Mouse (Mus musculus) macrophage (primary cell): ENCODE results near the gene Pkd1l1. TPM values are rescaled to one million over a fixed set of nuclear protein-coding genes. Genes with fewer than 3 reads are reported as not detected.

ENCODE experiments used
- H3K27ac ChIP-seq: fragments of 350-480 bp; formaldehyde crosslinking; 2 replicates; pipeline ENCODE4 v1.9.0; 2021
- H3K36me3 ChIP-seq: fragments of 350-480 bp; formaldehyde crosslinking; 2 replicates; pipeline ENCODE4 v1.9.0; 2021; ENCODE audit errors: inconsistent target
- H3K4me3 ChIP-seq: fragments of 350-480 bp; formaldehyde crosslinking; 2 replicates; pipeline ENCODE4 v1.9.0; 2021; ENCODE audit errors: inconsistent target
- H3K79me2 ChIP-seq: fragments of 350-480 bp; formaldehyde crosslinking; 2 replicates; pipeline ENCODE4 v1.9.0; 2021; ENCODE audit errors: inconsistent target
- WGBS: methylation state at CpG from one replicate; pipeline ENCODE4 v1.1.7; 2026; ENCODE audit warnings: inconsistent platforms; ENCODE audit not compliant: missing documents; 5-methylcytosine and 5-hydroxymethylcytosine counted together
- polyA plus RNA-seq: library from polyadenylated mRNA; stranded (reverse); fragments of 250-400 nt; gene quantifications from 3 replicates; pipeline ENCODE4 v1.2.4, GENCODE M21; 2018; ENCODE audit warnings: inconsistent platforms

Pkd1l1 gene
- polyA plus RNA-seq, 1 experiment from 2014 or later, result not detected

DNA sequence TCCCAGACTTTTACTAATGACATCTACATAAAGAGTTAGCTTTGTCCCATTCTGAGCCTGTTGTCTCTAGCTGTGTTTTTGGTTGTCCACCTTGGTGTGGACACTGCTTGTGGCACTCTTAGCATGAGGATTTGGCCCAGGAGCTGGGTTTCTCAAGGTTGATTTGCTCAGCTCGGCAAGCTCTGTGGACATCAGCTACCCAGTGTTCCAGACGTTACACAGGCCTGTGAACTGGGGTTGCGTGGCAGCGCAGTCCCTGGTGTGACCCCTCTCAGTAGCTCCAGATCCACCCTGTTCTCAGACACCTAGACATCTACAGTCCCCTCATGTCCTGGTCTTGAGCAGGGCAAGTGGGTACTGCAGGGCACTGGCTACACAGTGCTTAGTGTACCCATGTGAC lies 110.6 kb downstream of the Pkd1l1 start:
- Histone ChIP-seq H3K79me2 (no peaks in the 10 kb centered on the region), H3K4me3 (no peak overlapping the region), H3K36me3 (no peaks in the 10 kb centered on the region), H3K27ac (no peak overlapping the region)
- WGBS, result 97% methylated on average over 4 of the region's 4 CpGs

DNA sequence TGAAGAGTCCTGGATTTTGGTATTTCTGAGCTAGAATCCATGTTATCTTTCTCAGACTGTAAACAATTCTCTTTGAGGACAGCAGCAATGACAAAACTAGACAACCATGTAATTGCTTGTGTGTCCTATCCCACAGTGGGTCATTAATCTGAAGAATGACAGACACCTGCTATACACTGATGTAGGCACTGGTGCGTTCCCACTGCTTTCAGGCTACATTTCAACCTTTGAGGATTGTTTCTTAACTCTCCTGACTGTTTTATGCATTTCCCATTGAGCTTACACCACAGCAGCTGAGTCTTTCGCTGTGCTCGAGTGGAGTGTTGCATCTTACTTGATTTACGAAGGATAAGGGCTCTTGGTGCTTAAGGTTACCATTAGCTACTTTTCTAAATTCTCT lies 111.1 kb downstream of the Pkd1l1 start:
- no peaks in the 10 kb centered on the region for H3K79me2 ChIP-seq
- H3K27ac ChIP-seq, result no peak overlapping the region
- no peaks in the 10 kb centered on the region for H3K36me3 ChIP-seq
- H3K4me3 ChIP-seq, result no peak overlapping the region
- WGBS, result 91% methylated on average over 4 of the region's 4 CpGs

DNA sequence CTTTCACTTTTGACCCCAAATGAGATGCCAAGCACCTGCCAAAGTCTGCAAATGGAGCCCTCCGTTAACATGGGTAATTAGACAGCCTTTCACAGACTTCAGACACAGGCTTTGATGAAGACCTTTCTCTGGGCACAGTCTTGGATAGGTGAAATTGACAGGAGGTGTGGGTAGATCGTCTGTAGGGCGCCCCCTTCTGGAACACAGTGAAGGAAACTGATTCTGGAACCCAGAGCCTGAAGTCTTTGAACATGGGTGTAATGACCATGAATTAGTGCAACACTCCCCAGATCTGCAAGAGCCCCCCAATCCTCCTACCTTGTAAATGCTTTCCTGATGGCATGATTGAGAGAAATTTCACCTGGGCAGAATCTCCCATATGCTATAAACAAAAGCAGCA lies 112.2 kb downstream of the Pkd1l1 start:
- Histone ChIP-seq H3K79me2 (no peaks in the 10 kb centered on the region), H3K4me3 (no peak overlapping the region), H3K36me3 (no peaks in the 10 kb centered on the region), H3K27ac (no peak overlapping the region)
- WGBS, result 44% methylated on average over 3 of the region's 3 CpGs

DNA sequence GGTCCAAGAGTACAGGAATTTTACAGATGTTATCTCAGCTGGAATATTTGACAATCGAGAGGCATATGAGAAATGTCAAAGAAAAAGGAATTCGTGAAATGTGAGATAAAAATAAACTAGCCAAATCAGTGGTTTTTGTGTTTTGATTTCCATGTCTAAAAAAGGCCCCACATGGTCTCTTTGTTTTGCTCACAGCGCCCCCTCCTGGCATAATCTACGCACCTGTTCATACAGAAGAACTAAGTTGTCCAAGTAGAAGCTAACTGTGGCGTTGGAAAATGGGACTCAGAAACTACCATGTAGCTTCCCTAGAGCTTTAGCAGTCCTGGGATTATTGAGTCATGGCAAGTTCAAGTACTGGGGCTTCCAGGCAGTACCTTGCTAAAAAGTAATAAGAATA lies 113.2 kb downstream of the Pkd1l1 start:
- WGBS, result 8% methylated on average over 5 of the region's 5 CpGs
- H3K36me3 ChIP-seq, result no peaks in the 10 kb centered on the region

DNA sequence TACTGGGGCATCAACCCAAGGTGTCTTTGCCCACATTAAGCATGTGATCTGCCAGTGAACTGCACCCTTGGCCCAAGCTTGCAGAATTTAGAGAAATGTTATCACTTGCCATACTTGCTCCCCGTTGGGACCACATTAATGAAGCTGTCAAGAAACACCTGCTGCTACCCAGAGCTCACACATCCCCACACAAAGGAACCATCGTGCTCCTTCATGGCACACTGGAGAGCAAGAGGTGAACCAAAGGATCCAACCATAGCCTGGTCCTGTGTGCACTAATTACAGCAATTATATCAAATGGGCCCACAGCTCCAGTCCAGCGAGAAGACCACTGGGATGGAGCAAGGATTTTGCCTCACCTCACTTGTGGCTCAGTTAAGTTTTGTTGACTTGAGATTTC lies 114.0 kb downstream of the Pkd1l1 start:
- Histone ChIP-seq H3K4me3 (no peak overlapping the region), H3K27ac (no peak overlapping the region), H3K79me2 (no peaks in the 10 kb centered on the region), H3K36me3 (no peaks in the 10 kb centered on the region)
- WGBS, result 88% methylated on average over 3 of the region's 3 CpGs

More for the DNA sequence above, 113.2 kb downstream of the Pkd1l1 start:
- Histone ChIP-seq H3K27ac (no peak overlapping the region), H3K4me3 (no peak overlapping the region), H3K79me2 (no peaks in the 10 kb centered on the region)

DNA sequence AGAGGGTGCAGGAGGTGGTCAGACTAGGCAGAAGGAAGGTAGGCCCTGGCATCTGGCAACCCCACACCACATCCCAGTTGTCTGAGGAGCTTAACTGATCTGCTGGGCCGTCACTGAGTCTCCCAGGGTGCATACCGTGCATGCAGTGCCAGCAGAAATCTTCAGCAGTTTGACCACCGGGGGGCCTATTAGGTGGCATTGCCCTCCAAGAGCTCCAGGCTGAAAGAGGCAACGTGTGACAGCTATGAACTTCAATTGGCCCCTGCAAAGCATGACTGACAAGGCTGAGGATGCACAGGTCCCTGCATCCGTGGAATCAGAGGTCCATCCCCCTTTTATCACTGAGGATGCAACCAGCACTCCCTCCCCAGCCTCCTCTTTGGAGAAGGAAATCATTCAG lies 116.9 kb downstream of the Pkd1l1 start:
- Histone ChIP-seq H3K4me3 (no peak overlapping the region), H3K27ac (no peak overlapping the region), H3K36me3 (no peaks in the 10 kb centered on the region), H3K79me2 (no peaks in the 10 kb centered on the region)
- 84% methylated on average over 5 of the region's 5 CpGs for WGBS

DNA sequence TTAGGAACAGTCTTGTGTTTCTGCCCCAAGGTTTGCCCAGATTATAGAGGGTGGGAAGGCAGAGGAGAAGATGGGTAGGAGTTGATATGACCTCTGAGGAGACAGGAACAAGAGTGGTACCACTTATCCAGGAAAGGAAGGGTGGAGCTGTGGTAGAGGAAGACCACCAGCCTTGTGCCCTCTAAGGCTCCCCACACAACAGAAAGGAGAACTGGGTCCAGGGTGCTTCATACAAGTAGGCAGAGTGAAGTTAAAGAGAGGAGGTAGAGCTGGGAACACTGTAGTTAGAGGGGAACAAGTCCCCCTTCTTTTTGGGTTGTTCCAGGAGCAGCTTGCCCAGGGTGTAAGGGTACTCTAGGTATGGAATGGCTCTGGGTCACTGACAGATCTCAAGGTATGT lies 125.0 kb downstream of the Pkd1l1 start:
- Histone ChIP-seq H3K4me3 (no peak overlapping the region), H3K79me2 (no peaks in the 10 kb centered on the region), H3K27ac (peak overlapping the region; percentile 69), H3K36me3 (no peaks in the 10 kb centered on the region)

DNA sequence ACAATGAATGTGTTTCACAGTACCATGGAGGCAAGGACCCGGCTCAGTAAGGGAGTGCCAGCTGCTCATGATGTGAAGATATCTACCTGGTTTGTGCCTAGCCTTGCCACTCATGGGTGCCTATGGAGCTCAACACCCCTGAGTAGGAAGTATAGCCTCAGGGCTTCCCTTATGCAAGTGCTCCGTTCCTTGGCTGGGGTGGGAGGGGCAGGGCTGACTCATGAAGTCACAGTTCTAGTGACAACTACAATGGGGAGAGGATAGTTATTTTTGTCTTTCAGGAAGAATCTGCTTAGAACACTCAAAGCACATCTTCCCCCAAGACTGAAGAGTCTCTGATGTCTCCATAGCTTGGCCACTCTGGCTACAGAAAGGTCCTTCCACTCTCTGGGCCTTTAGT lies 125.4 kb downstream of the Pkd1l1 start:
- H3K4me3 ChIP-seq, result no peak overlapping the region
- no peaks in the 10 kb centered on the region for H3K79me2 ChIP-seq
- H3K36me3 ChIP-seq, result no peaks in the 10 kb centered on the region
- peak overlapping the region; percentile 69 for H3K27ac ChIP-seq
- 42% methylated on average over 2 of the region's 2 CpGs for WGBS

DNA sequence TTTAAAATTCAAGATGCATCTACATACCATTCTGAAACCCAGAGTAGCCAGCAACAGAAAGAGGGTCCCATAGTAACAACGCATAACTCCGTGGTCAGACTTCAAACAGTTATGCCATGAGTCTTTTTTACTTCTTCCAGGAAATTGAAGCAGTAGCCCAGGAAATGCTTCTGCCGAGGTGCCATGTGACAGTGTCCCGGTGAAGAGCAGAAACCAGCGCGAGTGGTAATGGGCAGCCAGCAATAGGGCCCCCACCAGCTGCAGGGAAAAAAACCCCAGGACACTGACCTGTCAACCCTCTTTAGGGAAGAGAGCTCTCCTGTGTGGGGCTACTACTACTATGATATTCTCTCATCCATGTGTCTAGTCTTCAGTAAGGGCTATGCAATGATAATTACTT lies 136.9 kb downstream of the Pkd1l1 start:
- Histone ChIP-seq H3K27ac (no peak overlapping the region), H3K4me3 (no peak overlapping the region), H3K36me3 (no peaks in the 10 kb centered on the region), H3K79me2 (no peaks in the 10 kb centered on the region)
- WGBS, result 89% methylated on average over 6 of the region's 6 CpGs

DNA sequence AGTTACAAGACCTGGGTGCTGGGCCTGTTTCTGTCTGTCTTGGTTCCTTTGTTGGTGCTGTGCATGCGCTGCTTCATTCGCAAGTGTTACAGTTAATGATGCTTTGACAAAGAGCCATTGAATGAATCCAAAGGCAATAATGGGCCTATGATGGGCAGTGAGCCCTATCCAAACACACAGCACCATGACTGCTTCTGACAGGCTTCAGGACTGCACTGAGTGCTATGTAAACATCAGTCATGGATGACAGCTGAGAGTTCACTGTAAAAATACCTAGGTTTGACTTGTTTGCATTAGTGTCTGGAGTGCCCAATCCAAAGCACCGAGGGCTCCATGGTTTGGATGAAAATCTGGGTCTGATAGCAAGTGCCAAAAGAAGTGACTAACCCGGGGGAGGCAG lies 138.9 kb downstream of the Pkd1l1 start:
- H3K27ac ChIP-seq, result no peak overlapping the region
- no peak overlapping the region for H3K4me3 ChIP-seq
- no peaks in the 10 kb centered on the region for H3K79me2 ChIP-seq
- no peaks in the 10 kb centered on the region for H3K36me3 ChIP-seq
- 95% methylated on average over 4 of the region's 4 CpGs for WGBS

DNA sequence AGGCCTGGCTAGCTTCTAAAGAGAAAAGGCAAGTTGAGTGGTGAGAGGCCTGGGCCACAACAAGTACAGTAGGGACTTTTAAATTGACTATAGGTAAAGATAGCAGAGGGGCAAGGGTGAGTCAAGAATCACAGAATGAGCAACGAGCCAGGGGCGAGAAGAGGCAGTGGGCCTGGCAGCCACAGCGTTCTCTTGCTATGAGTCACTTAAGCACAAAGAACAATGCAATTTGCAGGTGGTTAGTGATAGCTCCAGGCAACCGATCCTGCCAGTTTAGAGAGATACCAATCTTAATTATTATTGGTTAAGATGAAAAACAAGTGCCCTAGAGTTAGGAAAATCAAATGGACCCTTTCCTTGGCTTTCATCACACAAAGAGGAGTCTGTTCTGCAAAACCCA lies 142.5 kb downstream of the Pkd1l1 start:
- Histone ChIP-seq H3K79me2 (no peaks in the 10 kb centered on the region), H3K36me3 (no peaks in the 10 kb centered on the region), H3K4me3 (no peak overlapping the region), H3K27ac (no peak overlapping the region)
- WGBS, result 94% methylated on average over 4 of the region's 4 CpGs

DNA sequence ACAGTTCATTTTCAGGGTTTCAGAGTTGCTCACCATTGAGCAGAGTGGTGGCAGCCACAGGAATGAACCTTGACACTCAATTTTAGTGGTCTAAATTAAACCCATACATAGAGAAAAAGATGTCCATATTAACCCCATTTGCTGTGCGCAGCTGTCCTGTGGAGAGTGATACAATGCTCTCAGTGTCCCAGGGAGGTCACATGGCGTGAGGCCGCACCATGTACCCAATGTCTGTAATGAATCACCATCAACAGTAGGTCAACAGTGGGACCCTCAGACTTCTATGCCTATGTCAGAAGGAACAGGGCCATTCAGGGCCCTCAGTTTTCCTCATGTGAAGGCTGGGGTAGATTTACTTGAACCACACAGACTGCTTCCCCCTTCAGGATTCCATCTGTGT lies 143.5 kb downstream of the Pkd1l1 start:
- Histone ChIP-seq H3K36me3 (no peaks in the 10 kb centered on the region), H3K79me2 (no peaks in the 10 kb centered on the region), H3K4me3 (no peak overlapping the region), H3K27ac (no peak overlapping the region)
- 98% methylated on average over 3 of the region's 3 CpGs for WGBS

DNA sequence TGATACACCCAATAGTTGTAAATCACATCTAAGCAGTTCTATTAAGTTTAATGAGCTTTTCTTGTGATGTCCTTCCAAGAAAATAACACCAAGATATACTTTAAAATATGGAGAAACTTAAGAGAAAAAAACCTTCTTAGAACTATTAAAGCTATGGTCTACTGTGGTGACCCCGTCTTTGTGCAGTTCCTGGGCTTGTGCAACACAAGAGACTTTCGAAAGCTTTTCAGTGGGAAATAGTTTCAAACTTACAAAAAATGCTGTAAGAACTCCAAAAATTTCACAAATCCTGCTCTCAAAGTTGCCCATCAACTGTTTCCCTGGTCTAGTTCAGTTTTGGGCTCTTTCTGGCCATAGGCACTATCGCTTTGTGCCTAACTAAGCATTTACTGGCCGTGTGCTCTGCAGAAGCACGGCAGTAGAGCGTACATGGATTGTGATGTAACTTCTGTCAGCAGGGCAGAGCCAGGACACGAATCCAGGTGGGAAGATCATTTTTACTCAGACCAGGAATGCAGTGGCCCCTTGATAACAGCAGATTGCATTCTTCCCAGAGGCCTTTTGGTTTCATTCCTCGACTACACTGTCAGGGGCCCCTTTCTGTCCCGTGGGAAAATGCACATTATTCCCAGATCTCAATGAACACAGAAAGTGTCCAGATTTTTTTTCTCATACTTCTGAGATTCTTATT lies 144.1 kb downstream of the Pkd1l1 start:
- Histone ChIP-seq H3K79me2 (no peaks in the 10 kb centered on the region), H3K36me3 (no peaks in the 10 kb centered on the region), H3K27ac (no peak overlapping the region), H3K4me3 (no peak overlapping the region)
- WGBS, result 73% methylated on average over 9 of the region's 9 CpGs

DNA sequence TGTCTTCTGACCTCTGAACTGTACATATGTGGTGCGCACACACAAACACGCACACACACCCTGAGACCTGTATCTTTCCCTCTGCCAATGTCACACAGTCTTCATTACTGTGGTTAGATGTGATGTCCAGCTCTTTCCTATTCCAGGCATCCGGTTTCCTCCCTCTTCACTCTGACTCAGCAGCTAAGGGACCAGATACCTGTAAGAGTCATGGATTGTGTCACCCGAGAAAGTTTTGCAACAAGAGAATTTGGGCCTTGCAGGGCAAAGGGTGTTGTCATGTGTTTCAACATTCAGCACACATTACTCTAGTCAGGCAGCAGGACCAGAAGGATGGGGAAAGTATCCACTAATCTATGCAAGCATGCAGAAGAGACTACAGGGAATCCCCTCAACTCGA lies 146.5 kb downstream of the Pkd1l1 start:
- Histone ChIP-seq H3K4me3 (no peak overlapping the region), H3K36me3 (no peaks in the 10 kb centered on the region), H3K27ac (no peak overlapping the region), H3K79me2 (no peaks in the 10 kb centered on the region)
- WGBS, result 71% methylated on average over 5 of the region's 5 CpGs

DNA sequence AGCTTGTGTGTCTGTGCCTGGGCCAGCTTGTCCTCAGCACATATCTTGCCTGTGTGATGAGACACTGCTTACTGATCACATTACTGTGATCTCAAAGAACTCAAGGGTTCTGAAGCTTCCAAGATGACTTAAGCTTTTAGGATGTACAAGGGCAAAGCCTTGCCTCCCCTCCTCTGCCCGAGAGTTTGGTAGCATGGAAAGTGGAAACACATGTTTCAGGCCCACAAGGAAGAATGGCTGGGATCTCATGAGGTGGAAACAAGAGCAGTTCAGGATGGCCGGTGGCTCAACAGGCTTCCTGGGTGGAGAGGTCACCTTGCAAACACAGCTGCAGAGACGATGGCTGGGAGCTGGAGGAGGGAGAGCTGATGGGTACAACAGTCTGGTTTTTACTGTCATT lies 147.0 kb downstream of the Pkd1l1 start:
- H3K79me2 ChIP-seq, result no peaks in the 10 kb centered on the region
- 91% methylated on average over 3 of the region's 3 CpGs for WGBS
- no peaks in the 10 kb centered on the region for H3K36me3 ChIP-seq

DNA sequence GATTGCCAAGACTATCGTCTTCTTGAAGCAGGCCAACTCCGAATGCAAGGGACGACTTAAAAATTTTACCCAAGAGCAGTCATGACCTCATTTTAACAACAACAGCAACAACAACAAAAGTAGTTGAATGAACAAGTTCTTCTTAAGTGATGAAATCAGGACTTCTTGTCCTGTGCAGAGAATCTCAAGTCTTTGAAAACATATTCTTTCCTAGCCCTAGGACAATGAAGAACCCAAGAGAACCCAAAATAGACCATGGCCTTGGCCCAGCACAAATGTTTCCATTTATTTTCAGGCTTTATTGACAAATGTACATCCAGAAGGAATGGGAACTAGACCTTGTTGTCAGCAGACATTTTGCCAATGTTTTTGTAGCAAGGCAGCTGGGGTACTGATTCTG lies 147.7 kb downstream of the Pkd1l1 start:
- Histone ChIP-seq H3K79me2 (no peaks in the 10 kb centered on the region), H3K4me3 (no peak overlapping the region), H3K36me3 (no peaks in the 10 kb centered on the region), H3K27ac (no peak overlapping the region)
- WGBS, result 96% methylated on average over 3 of the region's 3 CpGs

More for the DNA sequence above, 147.0 kb downstream of the Pkd1l1 start:
- no peak overlapping the region for H3K27ac ChIP-seq
- H3K4me3 ChIP-seq, result no peak overlapping the region
